Mouse (Mus musculus) kidney, postnatal 36 days (tissue): Measurements from ENCODE around the gene Rab1b.
"Not testable (repeated sequence)": the region's sequence is repeated elsewhere in the genome, so short reads cannot be mapped to it uniquely, and the experiment has no call there.

ENCODE experiments used
- DNase-seq, 2 experiments: peaks; one replicate each; pipeline ENCODE4 v3.0.0; 2021 to 2022; ENCODE audit warnings: mixed read lengths in 2 of 2

The Rab1b gene

GRCm38 (mm10) chr19:5097521-5098362 lies 9.1 kb downstream of the Rab1b start:
- no peak for DNase-seq

DNA sequence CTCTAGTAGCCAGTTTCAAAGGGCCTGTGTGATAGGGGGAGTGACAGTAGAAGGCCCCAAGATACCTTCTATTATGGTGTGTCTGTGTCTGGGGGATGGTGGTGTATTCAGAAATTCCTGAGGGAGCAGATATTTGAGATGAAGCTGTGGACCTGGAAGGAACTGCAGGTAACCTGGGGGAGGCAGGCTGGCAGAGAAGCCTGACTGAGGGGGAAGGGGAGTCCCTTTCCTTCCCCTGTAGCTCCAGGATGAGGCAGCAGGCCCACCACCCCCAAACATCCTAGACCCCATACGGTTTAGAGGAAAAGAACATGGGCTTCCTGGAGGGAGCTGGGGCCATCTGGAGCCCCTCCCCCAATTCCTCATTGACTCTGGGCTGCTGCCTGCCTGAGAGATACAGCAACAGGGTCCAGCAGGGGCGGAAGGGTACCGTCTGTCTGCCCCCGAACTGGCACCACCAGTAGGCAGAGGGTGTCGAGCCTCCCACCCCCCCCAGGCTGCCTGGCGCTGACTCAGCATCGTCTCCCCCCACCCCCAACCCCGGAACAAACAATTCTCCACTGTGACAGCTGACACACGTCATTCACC lies 10.9 kb downstream of the Rab1b start:
- DNase-seq = no peak

DNA sequence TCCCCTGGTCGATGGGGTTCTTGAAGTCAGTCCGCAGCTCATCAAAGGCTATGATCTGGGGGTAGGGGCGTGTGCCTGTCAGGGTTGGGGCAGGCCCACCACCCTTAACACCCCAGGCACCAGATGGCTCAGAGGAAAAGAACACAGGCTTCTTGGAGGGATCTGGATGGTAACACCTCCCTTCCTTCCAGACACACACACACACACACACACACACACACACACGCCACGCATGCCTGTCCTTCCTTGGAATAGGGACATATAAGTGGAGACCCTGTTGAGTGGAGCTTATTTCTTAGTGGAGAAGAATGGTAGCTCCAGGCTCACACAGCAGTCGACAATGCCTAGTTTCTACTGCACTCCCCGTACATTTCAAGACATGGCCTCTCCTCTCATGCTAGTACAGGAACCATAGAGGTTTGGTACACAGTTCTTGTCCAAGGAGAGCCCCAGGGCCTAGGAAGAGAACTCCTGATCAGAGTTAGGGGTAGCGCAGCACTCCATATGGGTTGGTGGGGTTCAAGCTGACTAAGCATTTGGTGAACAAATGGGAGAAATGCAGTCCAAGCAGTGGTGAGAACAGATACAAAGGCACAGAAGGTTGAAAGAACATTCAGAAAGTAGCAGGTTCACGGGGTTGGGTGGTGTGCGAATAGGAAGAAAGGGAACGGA lies 12.0 kb downstream of the Rab1b start:
- no peak for DNase-seq

GRCm38 (mm10) chr19:5094243-5094632 lies 12.6 kb downstream of the Rab1b start:
- peak; percentile 93 to 98 for DNase-seq

DNA sequence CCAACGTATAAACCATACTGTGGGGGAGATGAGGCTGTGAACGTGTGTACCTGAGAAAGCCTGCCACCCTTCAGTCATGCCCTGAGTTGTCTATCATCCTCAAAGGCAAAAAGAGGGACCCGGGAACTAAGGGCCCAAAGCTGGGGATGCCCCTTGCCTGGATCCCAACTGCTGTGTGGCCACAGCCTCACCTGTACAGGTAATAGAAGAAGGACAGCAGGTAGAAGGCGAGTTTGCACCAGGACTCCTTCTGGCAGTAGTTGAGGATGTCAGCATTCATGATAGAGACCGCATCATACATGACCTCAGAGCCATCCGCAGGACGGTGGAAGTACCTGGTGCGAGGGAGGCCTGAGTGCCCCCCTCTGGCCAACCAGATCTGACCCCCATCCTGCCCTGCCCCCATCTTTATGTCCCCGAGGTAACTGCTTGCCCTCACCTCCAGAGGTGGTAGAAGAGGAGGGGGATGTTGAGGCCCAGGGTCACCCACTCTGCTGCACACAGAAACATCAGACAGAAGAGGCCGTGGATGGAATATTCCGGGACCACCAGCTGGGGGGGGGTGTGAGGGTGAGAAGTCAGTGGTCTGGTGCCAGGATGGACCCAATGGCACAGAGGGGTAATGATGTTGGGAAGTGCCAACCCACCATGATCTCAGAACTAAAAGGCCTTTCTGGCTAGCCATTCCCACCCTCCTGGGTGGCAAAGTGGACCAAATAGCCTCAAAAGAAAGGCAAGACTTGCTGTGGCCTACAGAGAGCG lies 13.2 kb downstream of the Rab1b start:
- DNase-seq = no peak

DNA sequence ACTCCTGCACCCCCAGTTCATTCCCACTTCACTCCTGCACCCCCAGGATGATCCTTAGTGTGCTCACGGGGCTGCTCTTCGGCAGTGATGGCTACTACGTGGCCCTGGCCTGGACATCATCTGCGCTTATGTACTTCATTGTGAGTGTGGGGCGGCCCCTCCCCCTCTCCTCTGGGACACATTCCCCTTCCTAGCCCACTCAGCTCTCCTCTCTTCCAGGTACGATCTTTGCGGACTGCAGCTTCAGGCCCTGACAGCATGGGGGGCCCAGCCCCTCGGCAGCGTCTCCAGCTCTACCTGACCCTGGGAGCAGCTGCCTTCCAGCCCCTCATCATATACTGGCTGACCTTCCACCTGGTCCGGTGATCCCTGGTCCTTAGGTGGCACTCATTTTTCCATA lies 14.8 kb downstream of the Rab1b start:
- DNase-seq = no peak

- DNase-seq = no peak
Observed at GRCm38 (mm10) chr19:5089324-5089723, 17.5 kb downstream of the Rab1b start.

DNA sequence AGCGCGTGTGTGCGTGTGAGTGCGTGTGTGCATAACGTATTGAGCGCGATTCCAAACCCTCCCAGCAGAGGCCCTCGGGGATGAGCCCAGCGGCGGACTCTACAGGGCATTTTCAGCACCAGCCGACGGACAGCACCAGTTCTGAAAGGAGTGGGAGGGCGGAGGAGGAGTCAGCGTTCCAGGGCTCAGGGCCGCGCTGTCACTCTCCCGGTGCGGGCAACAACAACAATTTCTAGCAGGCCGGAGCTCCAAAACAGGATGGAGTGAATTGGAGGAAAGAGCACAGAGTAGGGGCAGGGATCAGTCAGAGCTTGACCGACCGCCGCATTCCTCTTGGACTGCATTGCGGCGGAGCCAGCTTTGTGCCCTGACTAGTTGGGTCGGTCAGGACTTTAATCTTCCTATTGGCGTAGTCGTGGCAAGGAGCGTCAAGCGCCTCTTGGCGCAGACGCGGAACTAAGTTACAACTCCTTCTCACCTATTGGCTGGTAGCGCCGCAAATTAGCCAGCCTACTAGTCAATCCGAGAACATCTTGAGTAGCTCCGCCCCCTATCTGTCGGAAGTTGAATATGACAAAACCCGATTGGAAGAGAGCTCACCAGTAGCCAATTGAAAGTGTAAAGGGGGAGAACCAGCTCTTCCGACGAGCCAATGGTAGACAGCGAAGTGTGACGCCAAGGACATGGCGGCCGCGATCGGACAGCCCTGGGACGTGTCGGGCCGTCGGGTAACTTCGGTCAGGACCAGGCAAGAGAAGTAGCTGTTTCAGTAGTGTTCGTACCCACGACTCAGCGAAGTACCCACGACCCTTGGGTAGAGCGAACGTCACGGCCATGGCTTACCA lies 18.8 kb downstream of the Rab1b start, which contains the start of gene Yif1a:
Yif1a (plus strand) TSS at position 655 of the 845 bp plus-strand sequence.
- DNase-seq = peak; percentile 98 to 100

GRCm38 (mm10) chr19:5086533-5086932 lies 20.3 kb downstream of the Rab1b start:
- not testable (repeated sequence) for DNase-seq

GRCm38 (mm10) chr19:5085145-5085863 lies 21.6 kb downstream of the Rab1b start, which contains the start of gene Tmem151a:
Gene Tmem151a (minus strand): TSS chr19:5085531.
- DNase-seq = peak; percentile 56 to 80

DNA sequence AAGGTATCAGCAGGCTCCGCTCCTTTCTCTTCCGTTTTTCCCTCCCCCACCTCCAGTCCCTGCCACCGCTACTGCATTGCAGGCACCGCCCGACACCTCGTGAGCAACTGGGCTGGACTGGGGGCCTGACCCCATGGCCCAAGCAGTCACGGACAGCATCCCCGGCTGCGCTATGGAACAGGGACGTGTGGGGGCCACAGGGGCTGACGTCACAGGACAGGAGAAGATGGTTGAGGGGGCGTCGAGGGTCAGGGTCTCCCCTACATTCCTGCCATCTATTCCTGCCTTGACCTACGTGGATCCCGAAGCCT lies 22.1 kb downstream of the Rab1b start:
- DNase-seq = no peak

DNA sequence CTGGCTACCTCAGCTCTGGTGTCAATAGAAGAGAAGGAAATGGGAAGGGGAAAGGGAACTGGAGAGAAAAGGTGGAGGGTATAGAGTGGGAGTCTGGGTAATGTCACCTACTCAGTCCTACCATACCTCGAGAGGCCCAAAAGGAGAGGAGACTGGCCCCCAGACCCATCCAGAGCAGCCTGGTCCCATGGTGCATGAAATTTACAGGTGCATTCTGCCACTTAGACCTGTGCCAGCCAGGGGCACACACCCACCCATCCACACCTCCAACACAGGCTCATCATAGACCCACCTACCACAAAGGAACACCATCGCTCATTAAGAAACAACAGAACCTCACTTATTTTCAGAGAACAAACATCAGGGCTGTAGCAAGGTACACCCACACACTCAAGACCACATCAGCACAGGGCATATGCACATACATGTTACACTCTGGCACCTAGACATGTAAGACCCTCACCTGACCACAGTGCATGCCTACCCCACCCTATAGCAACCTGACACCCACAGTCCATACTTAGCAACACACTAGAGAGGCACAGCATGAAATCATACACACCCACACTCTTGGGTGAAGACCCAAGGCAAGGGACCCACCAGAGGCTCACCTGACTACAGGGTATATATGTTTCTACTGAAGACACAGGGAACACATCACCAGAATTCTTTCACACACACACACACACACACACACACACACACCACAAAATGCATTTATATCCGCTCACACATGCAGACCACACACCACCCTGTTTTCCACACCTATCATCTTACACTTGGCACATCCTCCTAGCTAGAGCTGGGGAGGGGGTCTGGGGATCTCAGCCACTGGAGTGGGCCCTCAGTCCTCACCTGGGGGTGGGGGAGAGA lies 22.7 kb downstream of the Rab1b start:
- DNase-seq = no peak

DNA sequence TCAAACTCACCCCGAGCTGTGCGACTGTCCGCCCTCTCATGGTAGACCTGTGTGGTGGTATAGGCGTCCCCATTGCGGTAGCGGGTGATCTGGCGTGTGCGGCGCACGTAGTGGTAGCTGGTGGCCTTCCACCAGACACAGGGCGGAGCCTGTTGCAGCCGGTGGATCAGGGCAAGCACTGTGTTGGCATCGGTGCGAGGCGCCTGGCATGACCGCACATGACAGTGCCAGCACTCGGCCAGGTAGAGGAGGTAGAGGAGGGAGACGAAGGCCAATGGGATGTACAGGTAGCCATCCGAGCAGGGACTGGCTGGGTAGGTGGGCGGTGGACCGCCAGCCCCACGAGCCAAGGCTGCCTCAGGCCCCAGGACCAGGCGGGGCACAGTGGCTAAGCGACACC lies 24.3 kb downstream of the Rab1b start:
- DNase-seq = no peak

GRCm38 (mm10) chr19:5082005-5082404 lies 24.9 kb downstream of the Rab1b start:
- no peak for DNase-seq

GRCm38 (mm10) chr19:5079279-5079678 lies 27.6 kb downstream of the Rab1b start:
- DNase-seq = no peak

DNA sequence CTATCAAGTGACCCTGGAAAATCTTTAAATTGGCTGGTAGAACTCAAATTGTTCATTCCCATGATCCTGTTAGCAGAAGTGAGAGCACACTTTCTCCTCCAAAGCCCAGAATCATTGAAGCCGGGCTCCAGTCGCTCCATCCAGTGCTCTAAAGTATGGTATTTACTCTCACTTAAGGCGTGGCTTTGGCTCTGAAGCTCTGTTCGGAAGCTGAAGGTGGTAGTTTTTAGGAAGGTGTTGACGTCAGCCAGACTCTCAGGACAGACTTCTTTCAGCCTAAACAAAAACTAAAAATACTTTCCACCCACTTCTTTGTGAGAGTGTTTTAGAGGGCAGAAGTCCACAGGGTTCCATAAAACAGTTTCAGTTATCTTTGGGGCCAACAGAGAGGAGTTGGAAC lies 33.4 kb downstream of the Rab1b start:
- DNase-seq = no peak

- peak; percentile 57 to 89 for DNase-seq
Observed at GRCm38 (mm10) chr19:5073028-5073427, 33.8 kb downstream of the Rab1b start.

DNA sequence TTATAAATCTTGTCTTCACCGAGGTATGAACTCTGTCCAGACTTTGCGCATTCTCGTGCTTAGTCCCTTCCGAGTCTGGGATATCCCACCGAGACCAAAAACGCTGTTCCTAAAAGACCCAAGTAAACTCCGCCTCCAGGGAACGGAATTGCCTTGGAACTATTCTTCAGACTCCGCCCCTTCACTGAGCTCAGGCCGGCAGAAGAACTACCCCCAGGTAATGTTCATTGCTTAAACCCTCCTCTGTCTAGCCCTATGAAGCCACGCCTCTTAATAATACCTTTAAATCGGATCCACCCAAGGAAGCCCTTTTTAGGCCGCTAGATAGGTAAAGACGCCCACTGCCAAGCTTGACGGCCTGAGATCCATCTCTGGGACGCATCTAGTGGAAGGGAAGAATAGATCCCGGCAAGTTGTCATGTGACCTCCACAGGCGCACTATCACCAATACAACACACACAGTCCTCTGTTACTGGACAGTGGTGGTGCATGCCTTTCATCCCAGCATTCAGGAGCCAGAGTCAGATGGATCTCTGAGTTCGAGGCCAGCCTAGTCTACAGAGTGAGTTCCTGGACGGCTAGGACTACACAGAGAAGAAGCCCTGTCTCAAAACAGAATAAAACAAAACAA lies 34.4 kb downstream of the Rab1b start:
- DNase-seq = peak in 1 of 2 experiments; percentile 36

DNA sequence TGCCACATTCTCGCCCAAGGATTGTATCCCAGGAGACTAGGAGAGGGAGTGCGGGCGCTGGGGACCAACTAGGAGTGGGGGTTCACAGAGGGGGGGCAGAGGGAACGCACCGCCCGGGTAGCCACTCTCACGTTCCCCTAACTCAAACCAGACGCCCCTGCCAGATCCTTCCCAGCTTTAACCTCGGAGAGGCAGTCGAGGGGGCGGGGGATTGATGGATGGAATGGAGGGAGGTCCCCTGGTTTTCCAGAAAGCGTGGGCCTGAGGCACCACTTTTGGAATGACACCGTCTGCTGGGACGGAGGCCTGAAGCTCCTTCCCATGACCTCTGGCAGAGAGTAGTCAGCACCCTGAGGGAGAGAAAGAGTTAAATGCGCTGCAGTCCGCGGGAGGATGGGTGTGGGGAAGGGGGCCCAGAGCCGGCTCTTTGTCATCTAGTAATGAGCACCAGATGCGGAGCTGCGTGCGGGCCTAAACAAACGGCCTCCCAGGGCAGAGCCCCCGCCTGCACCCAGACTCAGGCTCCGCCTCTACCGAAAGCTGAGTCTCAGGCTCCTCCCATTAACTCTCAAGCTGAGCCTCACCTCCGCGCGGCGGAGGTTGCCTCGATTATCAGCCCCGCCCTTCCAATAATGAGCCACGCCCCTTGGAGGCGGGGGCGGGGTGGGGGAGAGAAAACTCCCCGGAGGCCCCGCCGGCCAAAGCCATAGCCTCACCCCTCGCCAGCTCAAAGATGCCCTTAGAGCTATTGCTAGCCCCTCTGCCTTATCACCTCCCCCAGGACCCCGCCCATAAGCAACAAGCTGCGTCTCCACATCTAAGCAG lies 35.1 kb downstream of the Rab1b start:
- DNase-seq = peak; percentile 76 to 81
